Mouse (Mus musculus): ENCODE data around the gene Rexo5. TPM values are rescaled to one million over a fixed set of nuclear protein-coding genes. Genes with fewer than 3 reads are reported as not detected.

Rexo5 gene
- polyA plus RNA-seq, 1 experiment from 2014 or later = 27.3 TPM

GRCm38 (mm10) chr7:119850737-119851136 is 56.9 kb downstream of the Rexo5 start:
- no peaks in the 10 kb centered on the region for H3K27me3 ChIP-seq (ENCODE audit: poor library complexity, severe bottlenecking)
- 89% methylated on average over 5 of the region's 5 CpGs for WGBS

GRCm38 (mm10) chr7:119852494-119852893 is 58.7 kb downstream of the Rexo5 start:
- DNase-seq (ENCODE audit: extremely low spot score, low spot score) = no peak
- H3K4me1 ChIP-seq = no peaks in the 10 kb centered on the region
- H3K9me3 ChIP-seq = no peaks in the 10 kb centered on the region
- H3K27me3 ChIP-seq (ENCODE audit: poor library complexity, severe bottlenecking) = no peaks in the 10 kb centered on the region
- H3K27ac ChIP-seq = no peak overlapping the region
- peaks cover 52% of the 10 kb centered on the region for H3K36me3 ChIP-seq (replicated peaks)
- no peak overlapping the region for H3K4me3 ChIP-seq

More at GRCm38 (mm10) chr7:119850737-119851136, 56.9 kb downstream of the Rexo5 start:
- H3K4me3 ChIP-seq = no peak overlapping the region
- no peak for DNase-seq (ENCODE audit: extremely low spot score, low spot score)
- H3K36me3 ChIP-seq (replicated peaks) = peaks cover 49% of the 10 kb centered on the region
- no peaks in the 10 kb centered on the region for H3K4me1 ChIP-seq
- H3K27ac ChIP-seq = no peak overlapping the region
- H3K9me3 ChIP-seq = no peaks in the 10 kb centered on the region

- Histone ChIP-seq H3K9me3 (no peaks in the 10 kb centered on the region), H3K4me1 (no peaks in the 10 kb centered on the region), H3K36me3 (replicated peaks) (peaks cover 57% of the 10 kb centered on the region), H3K27ac (no peak overlapping the region), H3K4me3 (no peak overlapping the region), H3K27me3 (ENCODE audit: poor library complexity, severe bottlenecking) (no peaks in the 10 kb centered on the region)
- WGBS = 92% methylated on average over 1 of the region's 1 CpGs
- DNase-seq (ENCODE audit: extremely low spot score, low spot score) = no peak
Measured at GRCm38 (mm10) chr7:119853186-119853585, 59.4 kb downstream of the Rexo5 start.

- H3K4me3 ChIP-seq = no peak overlapping the region
- H3K36me3 ChIP-seq (replicated peaks) = peaks cover 65% of the 10 kb centered on the region
- no peaks in the 10 kb centered on the region for H3K4me1 ChIP-seq
- 94% methylated on average over 2 of the region's 2 CpGs for WGBS
- no peaks in the 10 kb centered on the region for H3K27me3 ChIP-seq (ENCODE audit: poor library complexity, severe bottlenecking)
- no peaks in the 10 kb centered on the region for H3K9me3 ChIP-seq
- H3K27ac ChIP-seq = no peak overlapping the region
- DNase-seq (ENCODE audit: extremely low spot score, low spot score) = no peak
Measured at GRCm38 (mm10) chr7:119854362-119854761, 60.6 kb downstream of the Rexo5 start.

- DNase-seq (ENCODE audit: extremely low spot score, low spot score) = no peak
- H3K36me3 ChIP-seq (replicated peaks) = peaks cover 67% of the 10 kb centered on the region
- no peaks in the 10 kb centered on the region for H3K9me3 ChIP-seq
- H3K27me3 ChIP-seq (ENCODE audit: poor library complexity, severe bottlenecking) = no peaks in the 10 kb centered on the region
- no peak overlapping the region for H3K27ac ChIP-seq
- no peak overlapping the region for H3K4me3 ChIP-seq
- peaks cover 4% of the 10 kb centered on the region; the same call in 1 of the 2 replicates for H3K4me1 ChIP-seq
Measured at GRCm38 (mm10) chr7:119855031-119855430, 61.2 kb downstream of the Rexo5 start.

- no peak overlapping the region for H3K27ac ChIP-seq
- H3K36me3 ChIP-seq (replicated peaks) = peaks cover 43% of the 10 kb centered on the region
- DNase-seq (ENCODE audit: extremely low spot score, low spot score) = no peak
- H3K27me3 ChIP-seq (ENCODE audit: poor library complexity, severe bottlenecking) = no peaks in the 10 kb centered on the region
- no peak overlapping the region for H3K4me3 ChIP-seq
- no peaks in the 10 kb centered on the region for H3K9me3 ChIP-seq
- H3K4me1 ChIP-seq = peaks cover 33% of the 10 kb centered on the region
- 80% methylated on average over 6 of the region's 6 CpGs for WGBS
Measured at GRCm38 (mm10) chr7:119859476-119859875, 65.7 kb downstream of the Rexo5 start.

GRCm38 (mm10) chr7:119860116-119860515 is 66.3 kb downstream of the Rexo5 start:
- H3K4me1 ChIP-seq = peaks cover 33% of the 10 kb centered on the region
- WGBS = 91% methylated on average over 3 of the region's 3 CpGs
- H3K36me3 ChIP-seq (replicated peaks) = peaks cover 38% of the 10 kb centered on the region
- no peaks in the 10 kb centered on the region for H3K9me3 ChIP-seq
- no peak overlapping the region for H3K27ac ChIP-seq
- H3K4me3 ChIP-seq = no peak overlapping the region
- DNase-seq (ENCODE audit: extremely low spot score, low spot score) = no peak
- no peaks in the 10 kb centered on the region for H3K27me3 ChIP-seq (ENCODE audit: poor library complexity, severe bottlenecking)

GRCm38 (mm10) chr7:119860554-119860953 is 66.7 kb downstream of the Rexo5 start:
- Histone ChIP-seq H3K36me3 (replicated peaks) (peaks cover 36% of the 10 kb centered on the region), H3K27me3 (ENCODE audit: poor library complexity, severe bottlenecking) (no peaks in the 10 kb centered on the region), H3K9me3 (no peaks in the 10 kb centered on the region), H3K4me3 (no peak overlapping the region), H3K4me1 (peaks cover 33% of the 10 kb centered on the region), H3K27ac (no peak overlapping the region)
- 89% methylated on average over 2 of the region's 2 CpGs for whole genome bisulfite sequencing
- no peak for DNase-seq (ENCODE audit: extremely low spot score, low spot score)

GRCm38 (mm10) chr7:119860971-119861334 is 67.1 kb downstream of the Rexo5 start:
- no peak overlapping the region for H3K4me3 ChIP-seq
- H3K27me3 ChIP-seq (ENCODE audit: poor library complexity, severe bottlenecking) = no peaks in the 10 kb centered on the region
- H3K36me3 ChIP-seq (replicated peaks) = peaks cover 36% of the 10 kb centered on the region
- DNase-seq (ENCODE audit: extremely low spot score, low spot score) = no peak
- H3K4me1 ChIP-seq = peaks cover 33% of the 10 kb centered on the region
- no peaks in the 10 kb centered on the region for H3K9me3 ChIP-seq
- peak overlapping the region; percentile 74; the same call in 1 of the 2 replicates for H3K27ac ChIP-seq

GRCm38 (mm10) chr7:119861335-119862091 is 67.7 kb downstream of the Rexo5 start:
- Histone ChIP-seq H3K27me3 (ENCODE audit: poor library complexity, severe bottlenecking) (no peaks in the 10 kb centered on the region), H3K4me3 (no peak overlapping the region), H3K4me1 (peaks cover 33% of the 10 kb centered on the region), H3K9me3 (no peaks in the 10 kb centered on the region), H3K36me3 (replicated peaks) (peaks cover 36% of the 10 kb centered on the region), H3K27ac (peak overlapping the region; percentile 74)
- DNase-seq (ENCODE audit: extremely low spot score, low spot score) = peak; percentile 46
- WGBS = 28% methylated on average over 6 of the region's 6 CpGs

GRCm38 (mm10) chr7:119862167-119862566 is 68.4 kb downstream of the Rexo5 start:
- Histone ChIP-seq H3K4me3 (no peak overlapping the region), H3K9me3 (no peaks in the 10 kb centered on the region), H3K27ac (peak overlapping the region; percentile 74), H3K4me1 (peaks cover 33% of the 10 kb centered on the region), H3K36me3 (replicated peaks) (peaks cover 30% of the 10 kb centered on the region), H3K27me3 (ENCODE audit: poor library complexity, severe bottlenecking) (no peaks in the 10 kb centered on the region)
- WGBS = 73% methylated on average over 1 of the region's 1 CpGs
- DNase-seq (ENCODE audit: extremely low spot score, low spot score) = no peak

- Histone ChIP-seq H3K4me3 (no peak overlapping the region), H3K27me3 (ENCODE audit: poor library complexity, severe bottlenecking) (no peaks in the 10 kb centered on the region), H3K4me1 (peaks cover 33% of the 10 kb centered on the region), H3K9me3 (no peaks in the 10 kb centered on the region), H3K36me3 (replicated peaks) (peaks cover 8% of the 10 kb centered on the region), H3K27ac (no peak overlapping the region)
- WGBS = 95% methylated on average over 5 of the region's 5 CpGs
- DNase-seq (ENCODE audit: extremely low spot score, low spot score) = no peak
Measured at GRCm38 (mm10) chr7:119864500-119864899, 70.7 kb downstream of the Rexo5 start.

- Histone ChIP-seq H3K36me3 (replicated peaks) (0 out of 2 replicates have a peak, but pooled peaks cover 2% of the 10 kb centered on the region), H3K9me3 (no peaks in the 10 kb centered on the region), H3K4me3 (no peak overlapping the region), H3K4me1 (peaks cover 18% of the 10 kb centered on the region), H3K27me3 (ENCODE audit: poor library complexity, severe bottlenecking) (no peaks in the 10 kb centered on the region), H3K27ac (no peak overlapping the region)
- DNase-seq (ENCODE audit: extremely low spot score, low spot score) = no peak
- WGBS = 83% methylated on average over 1 of the region's 1 CpGs
Measured at GRCm38 (mm10) chr7:119866136-119866535, 72.3 kb downstream of the Rexo5 start.

Data from forebrain, embryonic 10.5 days (tissue).